Mouse (Mus musculus): Measurements from ENCODE around the gene AL607142.1. TPM values are rescaled to one million over a fixed set of nuclear protein-coding genes. Genes with fewer than 3 reads are reported as not detected.

The AL607142.1 gene
- total and polyA plus RNA-seq, 3 experiments = not detected

GRCm38 (mm10) chr4:120142905-120143304 is 78.1 kb downstream of the AL607142.1 start:
- WGBS = 74% methylated on average over 9 of the region's 9 CpGs
- Histone ChIP-seq H3K4me3 (no peak overlapping the region), H3K79me2 (replicated peaks; ENCODE audit: control insufficient read depth, insufficient read depth, low read length) (no peaks in the 10 kb centered on the region), H3K27me3 (ENCODE audit: control insufficient read depth, insufficient read depth, low read length) (no peaks in the 10 kb centered on the region), H3K36me3 (ENCODE audit: control insufficient read depth, insufficient read depth, low read length) (no peaks in the 10 kb centered on the region), H3K9ac (ENCODE audit: low read depth, low read length) (no peak overlapping the region), H3K4me1 (ENCODE audit: control insufficient read depth, insufficient read depth, low read length) (peaks cover 2% of the 10 kb centered on the region; the same call in 1 of the 2 replicates), H3K27ac (no peak overlapping the region)
- intact Hi-C loops (cut with DNase I) = no loop called here
- TF ChIP-seq POLR2A (IDR thresholded peaks at IDR 0.05; ENCODE audit: insufficient read depth, low read depth, low read length) = no peak
- no peak for TF ChIP-seq EP300 (IDR thresholded peaks at IDR 0.05; ENCODE audit: insufficient read depth, low read depth, low read length)
- TF ChIP-seq CTCF (IDR thresholded peaks at IDR 0.05) = no peak
- DNase-seq = no peak

Other genes with a start within 250 kb of the AL607142.1 start
- not detected for gene Edn2, start 96.2 kb downstream of the AL607142.1 start, total RNA-seq (2021)
- gene Edn2, start 96.2 kb downstream of the AL607142.1 start, polyA plus RNA-seq (2012; rRNA removed) = 0.55 TPM in 1 of 2 replicates, not detected in the other
- gene Foxo6, start 222.4 kb downstream of the AL607142.1 start, total RNA-seq (2021) = 1 to 10 TPM; 3.3 to 5.4 TPM
- 5.5 TPM in 2 replicates for gene Foxo6, start 222.4 kb downstream of the AL607142.1 start, polyA plus RNA-seq (2012; rRNA removed)

Data from heart, adult 2 months (tissue).